Mouse (Mus musculus) skeletal muscle tissue, adult 2 months (tissue): ENCODE measurements around the gene Cdcp2.
"Not testable (repeated sequence)": the region's sequence is repeated elsewhere in the genome, so short reads cannot be mapped to it uniquely, and the experiment has no call there.

Experiments used
- DNase-seq: peaks from one replicate; pipeline ENCODE4 v3.0.0-alpha.2; 2012; ENCODE audit warnings: low read depth, low spot score

Gene Cdcp2

GRCm38 (mm10) chr4:107091696-107092095 is 5.0 kb upstream of the Cdcp2 start:
- no peak for DNase-seq

- no peak for DNase-seq
Observed at GRCm38 (mm10) chr4:107094484-107095187, 2.1 kb upstream of the Cdcp2 start.

- no peak for DNase-seq
Observed at GRCm38 (mm10) chr4:107096043-107096442, 648 bp upstream of the Cdcp2 start.

GRCm38 (mm10) chr4:107097871-107098270 is 1.2 kb downstream of the Cdcp2 start:
- DNase-seq = no peak

- DNase-seq = no peak
Observed at GRCm38 (mm10) chr4:107098375-107098774, 1.7 kb downstream of the Cdcp2 start.

- no peak for DNase-seq
Observed at GRCm38 (mm10) chr4:107098791-107099525, 2.3 kb downstream of the Cdcp2 start.

- DNase-seq = no peak
Observed at GRCm38 (mm10) chr4:107102220-107102619, 5.5 kb downstream of the Cdcp2 start.

GRCm38 (mm10) chr4:107106777-107107176 is 10.1 kb downstream of the Cdcp2 start:
- no peak for DNase-seq

GRCm38 (mm10) chr4:107108291-107108731 is 11.6 kb downstream of the Cdcp2 start:
- no peak for DNase-seq

GRCm38 (mm10) chr4:107109181-107109580 is 12.5 kb downstream of the Cdcp2 start:
- not testable (repeated sequence) for DNase-seq

- DNase-seq = no peak
Observed at GRCm38 (mm10) chr4:107114278-107114677, 17.6 kb downstream of the Cdcp2 start.

GRCm38 (mm10) chr4:107117741-107118385 is 21.2 kb downstream of the Cdcp2 start:
- DNase-seq = no peak

- no peak for DNase-seq
Observed at GRCm38 (mm10) chr4:107119056-107119455, 22.4 kb downstream of the Cdcp2 start.

- no peak for DNase-seq
Observed at GRCm38 (mm10) chr4:107120676-107121075, 24.0 kb downstream of the Cdcp2 start.

- DNase-seq = peak; percentile 40
Observed at GRCm38 (mm10) chr4:107121165-107121943, 24.7 kb downstream of the Cdcp2 start.

- no peak for DNase-seq
Observed at GRCm38 (mm10) chr4:107124376-107124775, 27.7 kb downstream of the Cdcp2 start.

- no peak for DNase-seq
Observed at GRCm38 (mm10) chr4:107125101-107125500, 28.4 kb downstream of the Cdcp2 start.

- no peak for DNase-seq
Observed at GRCm38 (mm10) chr4:107126389-107126788, 29.7 kb downstream of the Cdcp2 start.

GRCm38 (mm10) chr4:107126891-107127524 is 30.3 kb downstream of the Cdcp2 start:
- no peak for DNase-seq

GRCm38 (mm10) chr4:107127901-107128669 is 31.4 kb downstream of the Cdcp2 start:
- no peak for DNase-seq
